Comparison of ENCODE assay signal across 18 mouse cellular contexts in genomic region chr19:47384036-47384435, GRCm38 (mm10).
A peak's percentile ranks its signal among the peaks of the same experiment; 100 is the strongest.
DNase-seq lines count a peak whose midpoint lies in the region; ATAC-seq lines count a peak whose summit lies in the region.
"Had no signal": no experiment of that assay in that cellular context is flagged by ENCODE, and none has a peak within 500 bp of the region (broad histone marks: within the 10 kb centered on the region; RNA-seq: fewer than 3 reads in every experiment).

No protein-coding gene starts in this region.

- 80% methylated on average over 12 of the region's 12 CpGs for WGBS in heart, embryonic 10.5 days
- 69% methylated on average over 12 of the region's 12 CpGs for whole genome bisulfite sequencing in limb, embryonic 15.5 days
- 54% methylated on average over 12 of the region's 12 CpGs for WGBS in liver, embryonic 16.5 days (ENCODE audit: insufficient replicate concordance)
- WGBS in forebrain, embryonic 12.5 days = 89% methylated on average over 12 of the region's 12 CpGs
- 90% methylated on average over 12 of the region's 12 CpGs for WGBS in midbrain, embryonic 14.5 days

- ATAC-seq in limb, embryonic 15.5 days (ENCODE audit: insufficient number of reproducible peaks, low FRiP score, low TSS enrichment, low read depth) = no peak
- ATAC-seq in liver, embryonic 16.5 days (ENCODE audit: low read depth) = peak; percentile 70
- ATAC-seq in forebrain, embryonic 12.5 days (ENCODE audit: low FRiP score) = no peak
- no peak for ATAC-seq in midbrain, embryonic 14.5 days (ENCODE audit: low FRiP score, low TSS enrichment)
- ATAC-seq: forebrain, postnatal 0 days; hindbrain, postnatal 0 days had no signal

- no peak overlapping the region for H3K4me3 ChIP-seq in heart, embryonic 10.5 days
- no peak overlapping the region for H3K4me3 ChIP-seq in limb, embryonic 15.5 days
- H3K4me3 ChIP-seq in liver, embryonic 16.5 days (ENCODE audit: low read depth, low read length) = peak overlapping the region; percentile 36
- no peak overlapping the region for H3K4me3 ChIP-seq in forebrain, embryonic 12.5 days (replicated peaks)
- no peak overlapping the region for H3K4me3 ChIP-seq in midbrain, embryonic 14.5 days (replicated peaks; ENCODE audit: low read depth, low read length)
- H3K4me3 ChIP-seq: embryonic facial prominence, embryonic 10.5 days; neural tube, embryonic 13.5 days had no signal

- intact Hi-C loops in heart, postnatal 36 days (cut with DNase I) = no loop called here

- no peaks in the 10 kb centered on the region for H3K9me3 ChIP-seq in heart, embryonic 10.5 days
- no peaks in the 10 kb centered on the region for H3K9me3 ChIP-seq in limb, embryonic 15.5 days
- no peaks in the 10 kb centered on the region for H3K9me3 ChIP-seq in liver, embryonic 16.5 days (replicated peaks; ENCODE audit: control insufficient read depth, low read length)
- no peaks in the 10 kb centered on the region for H3K9me3 ChIP-seq in forebrain, embryonic 12.5 days
- no peaks in the 10 kb centered on the region for H3K9me3 ChIP-seq in midbrain, embryonic 14.5 days (ENCODE audit: control insufficient read depth, low read length)
- H3K9me3 ChIP-seq: embryonic facial prominence, embryonic 10.5 days; neural tube, embryonic 13.5 days had no signal

- 0 out of 2 replicates have a peak, but pooled peaks cover 2% of the 10 kb centered on the region for H3K36me3 ChIP-seq in heart, embryonic 10.5 days
- no peaks in the 10 kb centered on the region for H3K36me3 ChIP-seq in limb, embryonic 15.5 days
- H3K36me3 ChIP-seq in liver, embryonic 16.5 days (ENCODE audit: control insufficient read depth, insufficient read depth) = no peaks in the 10 kb centered on the region
- H3K36me3 ChIP-seq in forebrain, embryonic 12.5 days (replicated peaks) = no peaks in the 10 kb centered on the region
- H3K36me3 ChIP-seq in midbrain, embryonic 14.5 days (ENCODE audit: control insufficient read depth, insufficient read depth, low read length) = no peaks in the 10 kb centered on the region
- H3K36me3 ChIP-seq: embryonic facial prominence, embryonic 10.5 days; neural tube, embryonic 13.5 days had no signal

- H3K9ac ChIP-seq in limb, embryonic 15.5 days = no peak overlapping the region
- H3K9ac ChIP-seq in liver, embryonic 16.5 days (ENCODE audit: low read depth, low read length) = peak overlapping the region; percentile 65
- H3K9ac ChIP-seq in forebrain, embryonic 12.5 days = no peak overlapping the region
- no peak overlapping the region for H3K9ac ChIP-seq in midbrain, embryonic 14.5 days (replicated peaks; ENCODE audit: low read length)
- H3K9ac ChIP-seq: forebrain, postnatal 0 days; neural tube, embryonic 13.5 days had no signal

- no peaks in the 10 kb centered on the region for H3K27me3 ChIP-seq in heart, embryonic 10.5 days (ENCODE audit: insufficient read depth, poor library complexity, severe bottlenecking)
- no peaks in the 10 kb centered on the region for H3K27me3 ChIP-seq in limb, embryonic 15.5 days
- H3K27me3 ChIP-seq in liver, embryonic 16.5 days (ENCODE audit: control insufficient read depth, insufficient read depth, low read depth, low read length) = no peaks in the 10 kb centered on the region
- H3K27me3 ChIP-seq in forebrain, embryonic 12.5 days = no peaks in the 10 kb centered on the region
- H3K27me3 ChIP-seq in midbrain, embryonic 14.5 days (ENCODE audit: control insufficient read depth, insufficient read depth, low read length) = no peaks in the 10 kb centered on the region
- H3K27me3 ChIP-seq: neural tube, embryonic 13.5 days had no signal

- no peak overlapping the region for H3K4me2 ChIP-seq in limb, embryonic 15.5 days
- H3K4me2 ChIP-seq in liver, embryonic 16.5 days (ENCODE audit: low read depth, low read length) = peak overlapping the region; percentile 64
- H3K4me2 ChIP-seq in forebrain, embryonic 12.5 days = no peak overlapping the region
- H3K4me2 ChIP-seq in midbrain, embryonic 14.5 days (ENCODE audit: low read length) = no peak overlapping the region
- H3K4me2 ChIP-seq: neural tube, embryonic 13.5 days had no signal

- peak overlapping the region; percentile 86 for H3K27ac ChIP-seq in heart, embryonic 10.5 days
- H3K27ac ChIP-seq in limb, embryonic 15.5 days = peak overlapping the region; percentile 33
- H3K27ac ChIP-seq in liver, embryonic 16.5 days (ENCODE audit: low read length) = peak overlapping the region; percentile 89
- H3K27ac ChIP-seq in forebrain, embryonic 12.5 days = no peak overlapping the region
- no peak overlapping the region for H3K27ac ChIP-seq in midbrain, embryonic 14.5 days (replicated peaks; ENCODE audit: low read depth, low read length)
- H3K27ac ChIP-seq: embryonic facial prominence, embryonic 10.5 days; hindbrain, postnatal 0 days; neural tube, embryonic 13.5 days had no signal

- peaks cover 63% of the 10 kb centered on the region for H3K4me1 ChIP-seq in heart, embryonic 10.5 days
- peaks cover 37% of the 10 kb centered on the region for H3K4me1 ChIP-seq in limb, embryonic 15.5 days
- peaks cover 68% of the 10 kb centered on the region for H3K4me1 ChIP-seq in liver, embryonic 16.5 days (ENCODE audit: control insufficient read depth, low read depth, low read length)
- peaks cover 4% of the 10 kb centered on the region; the same call in 1 of the 2 replicates for H3K4me1 ChIP-seq in forebrain, embryonic 12.5 days
- no peaks in the 10 kb centered on the region for H3K4me1 ChIP-seq in midbrain, embryonic 14.5 days (ENCODE audit: control insufficient read depth, insufficient read depth, low read length)

- DNase-seq in heart, embryonic 10.5 days (ENCODE audit: low spot score) = no peak
- no peak for DNase-seq in heart, postnatal 36 days
- DNase-seq in c-Kit-positive CD71-positive TER-119-negative erythroid progenitor cells, embryonic 14.5 days (ENCODE audit: low read depth) = peak; percentile 51
- DNase-seq in midbrain, embryonic 14.5 days = no peak
- no peak for DNase-seq in kidney, adult 11 months
- DNase-seq: cerebellum, adult 9-10 months; forebrain, postnatal 0 days; heart, postnatal 4 days; kidney, adult 2 months; kidney, postnatal 36 days; lung, adult 2 months; lung, postnatal 36 days had no signal

Comparison
In these comparisons a context has a peak if more than half of its experiments do, and no peak if none do; other contexts are left out.
1. H3K27ac ChIP-seq: peak in heart, embryonic 10.5 days (single experiment), limb, embryonic 15.5 days (single experiment) and liver, embryonic 16.5 days (single experiment); none in forebrain, embryonic 12.5 days (single experiment) and midbrain, embryonic 14.5 days (single experiment).